8 mouse cellular contexts compared by ENCODE assay signal in the genomic region with DNA sequence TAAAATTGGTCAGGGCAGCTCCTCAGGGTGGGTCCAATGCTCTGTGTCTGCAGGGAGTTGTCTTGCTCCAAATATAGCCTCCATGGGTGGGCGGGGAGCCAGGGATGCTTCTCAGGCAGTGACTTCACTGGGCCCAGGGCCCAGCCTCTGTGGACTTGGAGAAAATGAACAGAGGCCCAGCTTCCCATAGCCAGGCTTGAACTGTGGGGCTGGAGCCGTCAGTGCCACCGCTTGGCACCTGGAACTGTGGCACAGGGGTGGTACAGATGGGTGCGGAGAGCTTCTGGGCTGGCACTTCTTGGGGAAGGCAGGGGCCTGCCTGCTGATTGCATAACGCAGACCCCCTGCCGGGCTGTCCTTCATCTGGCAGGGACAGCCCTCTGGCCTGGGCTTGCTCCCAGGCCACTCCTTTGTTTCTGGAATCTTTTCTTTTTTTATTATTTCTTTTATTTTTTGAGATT.
DNase-seq lines count a peak whose midpoint lies in the region; ATAC-seq and TF ChIP-seq lines count a peak whose summit lies in the region.

No protein-coding gene starts in this region.

- no peak for TF ChIP-seq CTCF in lung, embryonic 14.5 days (IDR thresholded peaks at IDR 0.05; ENCODE audit: low read depth)

- no peak overlapping the region for H3K4me2 ChIP-seq in midbrain, embryonic 11.5 days
- no peak overlapping the region for H3K4me2 ChIP-seq in heart, embryonic 15.5 days
- H3K4me2 ChIP-seq in lung, embryonic 14.5 days: no peak overlapping the region

- ATAC-seq in midbrain, embryonic 11.5 days (ENCODE audit: low FRiP score): no peak
- peak; percentile 75 for ATAC-seq in heart, embryonic 15.5 days (replicated peaks; ENCODE audit: insufficient number of reproducible peaks, insufficient read depth, low FRiP score, low read depth)
- ATAC-seq in lung, embryonic 14.5 days (ENCODE audit: insufficient read depth): peak; percentile 68; the same call in 1 of the 2 replicates
- ATAC-seq in megakaryocyte-erythroid progenitor cell, adult 5-6 weeks (replicated peaks; ENCODE audit: low FRiP score, low TSS enrichment, poor library complexity, severe bottlenecking): no peak

- H3K36me3 ChIP-seq in midbrain, embryonic 11.5 days (ENCODE audit: control insufficient read depth, insufficient read depth, low read length): no peaks in the 10 kb centered on the region
- H3K36me3 ChIP-seq in midbrain, embryonic 10.5 days: no peaks in the 10 kb centered on the region
- no peaks in the 10 kb centered on the region for H3K36me3 ChIP-seq in heart, embryonic 15.5 days
- H3K36me3 ChIP-seq in lung, embryonic 14.5 days (ENCODE audit: insufficient read depth): no peaks in the 10 kb centered on the region

- H3K9ac ChIP-seq in midbrain, embryonic 11.5 days (ENCODE audit: low read length): no peak overlapping the region
- H3K9ac ChIP-seq in heart, embryonic 15.5 days: no peak overlapping the region
- H3K9ac ChIP-seq in lung, embryonic 14.5 days: no peak overlapping the region

- H3K27me3 ChIP-seq in midbrain, embryonic 11.5 days (ENCODE audit: control insufficient read depth, insufficient read depth, low read length): no peaks in the 10 kb centered on the region
- H3K27me3 ChIP-seq in midbrain, embryonic 10.5 days (ENCODE audit: low read depth, poor library complexity, severe bottlenecking): no peaks in the 10 kb centered on the region
- no peaks in the 10 kb centered on the region for H3K27me3 ChIP-seq in heart, embryonic 15.5 days
- H3K27me3 ChIP-seq in lung, embryonic 14.5 days (ENCODE audit: insufficient read depth, low read length): no peaks in the 10 kb centered on the region

- DNase-seq in midbrain, embryonic 11.5 days (ENCODE audit: low spot score, missing footprints): peak; percentile 51
- no peak for DNase-seq in midbrain, embryonic 10.5 days (ENCODE audit: low spot score)
- peak; percentile 74 for DNase-seq in cerebellum, adult 9-11 months
- peak; percentile 89 for DNase-seq in lung, embryonic 14.5 days
- peak; percentile 48 for DNase-seq in urinary bladder, postnatal 10 days (ENCODE audit: low spot score)
- DNase-seq in layer of hippocampus, adult 18-20 months (ENCODE audit: low spot score in 2 of 2): no peak

- no peaks in the 10 kb centered on the region; the same call in 1 of the 2 replicates for H3K9me3 ChIP-seq in midbrain, embryonic 11.5 days (ENCODE audit: control insufficient read depth, low read length)
- 0 out of 2 replicates have a peak, but pooled peaks cover 2% of the 10 kb centered on the region for H3K9me3 ChIP-seq in midbrain, embryonic 10.5 days (replicated peaks)
- no peaks in the 10 kb centered on the region for H3K9me3 ChIP-seq in heart, embryonic 15.5 days (replicated peaks)
- H3K9me3 ChIP-seq in lung, embryonic 14.5 days (ENCODE audit: low read depth, low read length): no peaks in the 10 kb centered on the region

- 65% methylated on average over 6 of the region's 6 CpGs for WGBS in midbrain, embryonic 11.5 days
- WGBS in midbrain, embryonic 10.5 days: 69% methylated on average over 6 of the region's 6 CpGs
- 37% methylated on average over 6 of the region's 6 CpGs for WGBS in heart, embryonic 15.5 days
- 58% methylated on average over 6 of the region's 6 CpGs for WGBS in lung, embryonic 14.5 days

- no peak overlapping the region for H3K4me3 ChIP-seq in midbrain, embryonic 11.5 days (ENCODE audit: low read depth, low read length)
- H3K4me3 ChIP-seq in midbrain, embryonic 10.5 days: no peak overlapping the region
- no peak overlapping the region for H3K4me3 ChIP-seq in heart, embryonic 15.5 days
- no peak overlapping the region for H3K4me3 ChIP-seq in lung, embryonic 14.5 days (ENCODE audit: low read depth, low read length)

- H3K4me1 ChIP-seq in midbrain, embryonic 11.5 days (ENCODE audit: control insufficient read depth, insufficient read depth, low read length): no peaks in the 10 kb centered on the region; the same call in 1 of the 2 replicates
- H3K4me1 ChIP-seq in midbrain, embryonic 10.5 days: peaks cover 15% of the 10 kb centered on the region
- H3K4me1 ChIP-seq in heart, embryonic 15.5 days (replicated peaks): peaks cover 27% of the 10 kb centered on the region
- peaks cover 11% of the 10 kb centered on the region for H3K4me1 ChIP-seq in lung, embryonic 14.5 days (ENCODE audit: insufficient read depth)

- H3K27ac ChIP-seq in midbrain, embryonic 11.5 days (ENCODE audit: low read depth, low read length): no peak overlapping the region
- H3K27ac ChIP-seq in midbrain, embryonic 10.5 days (replicated peaks): no peak overlapping the region
- H3K27ac ChIP-seq in heart, embryonic 15.5 days: peak overlapping the region; percentile 81
- peak overlapping the region; percentile 74 for H3K27ac ChIP-seq in lung, embryonic 14.5 days (ENCODE audit: low read depth)

Comparison
In these comparisons a context has a peak if more than half of its experiments do, and no peak if none do; other contexts are left out.
1. DNase-seq: peak in midbrain, embryonic 11.5 days (single experiment), cerebellum, adult 9-11 months (single experiment), lung, embryonic 14.5 days (single experiment) and urinary bladder, postnatal 10 days (single experiment); none in midbrain, embryonic 10.5 days (single experiment) and layer of hippocampus, adult 18-20 months (0 of 2).
2. ATAC-seq: peak in heart, embryonic 15.5 days (single experiment) and lung, embryonic 14.5 days (single experiment); none in midbrain, embryonic 11.5 days (single experiment) and megakaryocyte-erythroid progenitor cell, adult 5-6 weeks (single experiment).
3. H3K27ac ChIP-seq: peak in heart, embryonic 15.5 days (single experiment) and lung, embryonic 14.5 days (single experiment); none in midbrain, embryonic 11.5 days (single experiment) and midbrain, embryonic 10.5 days (single experiment).